Mouse (Mus musculus) CD4-positive, CD25-positive, alpha-beta regulatory T cell, adult 4 months (primary cell): ENCODE data around the gene Gm4907. TPM values are rescaled to one million over a fixed set of nuclear protein-coding genes. Genes with fewer than 3 reads are reported as not detected.
"Not testable (repeated sequence)": the region's sequence is repeated elsewhere in the genome, so short reads cannot be mapped to it uniquely, and the experiment has no call there.

Experiments used
- ATAC-seq: one replicate; pipeline ENCODE4 v1.8.0; 2017
- polyA plus RNA-seq, 2 experiments: library from polyadenylated mRNA; unstranded; fragments of 100-300 nt; shearing (Covaris generic); gene quantifications; one replicate each; pipeline ENCODE4 v1.2.1; 2017

Gene Gm4907
- polyA plus RNA-seq: not detected

- ATAC-seq: not testable (repeated sequence)
Observed at GRCm38 (mm10) chrX:23882253-23882652, at the start of gene Gm4907. Gene Gm4907 (plus strand): TSS chrX:23882553.

GRCm38 (mm10) chrX:23833784-23834183 lies 48.6 kb upstream of the Gm4907 start:
- ATAC-seq: not testable (repeated sequence)

GRCm38 (mm10) chrX:23840921-23841320 lies 41.4 kb upstream of the Gm4907 start:
- no peak for ATAC-seq

GRCm38 (mm10) chrX:23954161-23954560 lies 71.8 kb downstream of the Gm4907 start:
- no peak for ATAC-seq

Other genes with a start within 250 kb of the Gm4907 start
- gene Wdr44, start 189.5 kb upstream of the Gm4907 start, polyA plus RNA-seq: 10 to 100 TPM; 35.7 to 36.2 TPM
- not detected for gene Gm4985, start 76.4 kb downstream of the Gm4907 start, polyA plus RNA-seq